Mouse (Mus musculus): ENCODE measurements around the gene Hoxa11. TPM values are rescaled to one million over a fixed set of nuclear protein-coding genes. Genes with fewer than 3 reads are reported as not detected.
A peak's percentile ranks its signal among the peaks of the same experiment; 100 is the strongest.

Hoxa11 gene
- polyA plus RNA-seq, 1 experiment from 2014 or later, result not detected

DNA sequence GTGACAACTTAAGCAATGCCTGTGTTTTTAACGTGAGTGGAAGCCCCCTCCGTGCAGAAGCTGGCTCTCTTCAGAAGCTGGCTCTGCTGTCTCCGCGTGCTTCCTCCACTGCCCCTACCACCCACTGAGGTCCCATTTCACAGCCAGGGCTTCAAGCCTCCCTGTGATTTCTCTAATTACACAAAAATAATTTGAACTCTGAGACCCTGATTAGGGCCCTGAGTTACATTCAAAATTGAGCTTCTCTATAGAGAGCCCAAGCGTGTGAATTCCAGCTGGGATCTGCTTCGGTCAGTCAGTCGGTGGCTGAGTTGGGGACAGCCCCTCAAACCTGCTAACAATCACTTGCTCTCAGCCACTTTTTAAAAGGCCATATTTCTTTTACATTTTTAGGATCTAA lies 22.7 kb upstream of the Hoxa11 start:
- H3K9ac ChIP-seq (replicated peaks; ENCODE audit: low read length), result no peak overlapping the region
- DNase-seq (ENCODE audit: low spot score) (no peak), ATAC-seq (replicated peaks; ENCODE audit: insufficient number of reproducible peaks, low FRiP score, low TSS enrichment, low read depth) (no peak)
- 3% methylated on average over 7 of the region's 7 CpGs for WGBS
- H3K4me3 ChIP-seq (ENCODE audit: low read depth, low read length), result no peak overlapping the region
- peaks cover 87% of the 10 kb centered on the region for H3K27me3 ChIP-seq (ENCODE audit: control insufficient read depth, insufficient read depth, low read length)
- H3K36me3 ChIP-seq (replicated peaks; ENCODE audit: control insufficient read depth, insufficient read depth, low read depth, low read length), result no peaks in the 10 kb centered on the region
- H3K4me2 ChIP-seq (ENCODE audit: low read depth, low read length), result no peak overlapping the region
- H3K9me3 ChIP-seq (replicated peaks; ENCODE audit: control insufficient read depth, low read length), result no peaks in the 10 kb centered on the region
- no peaks in the 10 kb centered on the region for H3K4me1 ChIP-seq (ENCODE audit: control insufficient read depth, insufficient read depth, low read length)
- H3K27ac ChIP-seq (replicated peaks; ENCODE audit: low read depth, low read length), result no peak overlapping the region

DNA sequence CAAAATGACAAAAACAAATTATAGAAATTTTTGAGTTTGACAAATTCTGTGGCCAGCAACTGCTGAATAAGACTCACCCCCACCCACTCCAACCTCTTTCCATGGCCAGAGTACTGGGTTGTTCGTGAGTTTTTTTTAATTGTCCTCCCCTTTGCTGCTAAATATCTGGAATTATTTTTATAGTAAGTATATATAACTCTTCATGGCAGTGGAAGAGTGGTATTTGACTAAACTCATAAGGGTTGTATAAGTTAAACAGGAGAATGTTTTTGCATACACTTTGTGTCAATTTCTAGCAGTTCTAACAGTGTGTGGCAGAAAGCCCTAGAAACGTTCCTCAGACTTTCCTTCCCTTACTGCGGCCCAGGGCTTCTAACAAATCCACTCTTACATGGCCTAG lies 22.1 kb upstream of the Hoxa11 start:
- no peak overlapping the region for H3K4me3 ChIP-seq (ENCODE audit: low read depth, low read length)
- DNase-seq (ENCODE audit: low spot score), result no peak

DNA sequence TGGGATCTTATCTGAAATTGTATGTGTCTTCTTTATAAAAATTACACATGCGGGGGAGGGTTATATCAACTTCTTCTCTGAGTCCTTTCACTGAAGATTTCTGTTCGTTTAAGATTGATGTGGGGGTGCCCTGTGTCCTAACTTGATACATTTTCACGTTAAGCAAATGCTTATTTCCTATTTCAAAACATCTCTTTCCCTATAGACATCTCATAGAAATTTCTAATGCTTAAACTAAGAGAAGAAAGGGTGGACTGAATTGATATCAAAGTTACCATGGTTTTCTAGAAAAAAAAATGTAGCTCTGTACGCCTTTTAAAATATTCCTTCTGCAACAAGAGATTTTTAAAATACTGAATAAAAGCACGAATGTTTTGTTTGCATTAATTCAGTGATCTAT lies 21.6 kb upstream of the Hoxa11 start:
- Histone ChIP-seq H3K9me3 (replicated peaks; ENCODE audit: control insufficient read depth, low read length) (no peaks in the 10 kb centered on the region), H3K27ac (replicated peaks; ENCODE audit: low read depth, low read length) (no peak overlapping the region), H3K27me3 (ENCODE audit: control insufficient read depth, insufficient read depth, low read length) (peaks cover 83% of the 10 kb centered on the region), H3K36me3 (replicated peaks; ENCODE audit: control insufficient read depth, insufficient read depth, low read depth, low read length) (no peaks in the 10 kb centered on the region), H3K4me3 (ENCODE audit: low read depth, low read length) (no peak overlapping the region), H3K4me2 (ENCODE audit: low read depth, low read length) (no peak overlapping the region), H3K9ac (replicated peaks; ENCODE audit: low read length) (no peak overlapping the region), H3K4me1 (ENCODE audit: control insufficient read depth, insufficient read depth, low read length) (no peaks in the 10 kb centered on the region)
- DNase-seq (ENCODE audit: low spot score) (no peak), ATAC-seq (replicated peaks; ENCODE audit: insufficient number of reproducible peaks, low FRiP score, low TSS enrichment, low read depth) (no peak)
- 13% methylated on average over 5 of the region's 5 CpGs for WGBS

More for the DNA sequence above, 22.1 kb upstream of the Hoxa11 start:
- H3K9ac ChIP-seq (replicated peaks; ENCODE audit: low read length), result no peak overlapping the region
- H3K4me1 ChIP-seq (ENCODE audit: control insufficient read depth, insufficient read depth, low read length), result no peaks in the 10 kb centered on the region
- WGBS, result 3% methylated on average over 3 of the region's 3 CpGs
- peaks cover 83% of the 10 kb centered on the region for H3K27me3 ChIP-seq (ENCODE audit: control insufficient read depth, insufficient read depth, low read length)
- H3K36me3 ChIP-seq (replicated peaks; ENCODE audit: control insufficient read depth, insufficient read depth, low read depth, low read length), result no peaks in the 10 kb centered on the region
- no peak for ATAC-seq (replicated peaks; ENCODE audit: insufficient number of reproducible peaks, low FRiP score, low TSS enrichment, low read depth)
- no peak overlapping the region for H3K27ac ChIP-seq (replicated peaks; ENCODE audit: low read depth, low read length)
- H3K9me3 ChIP-seq (replicated peaks; ENCODE audit: control insufficient read depth, low read length), result no peaks in the 10 kb centered on the region
- no peak overlapping the region for H3K4me2 ChIP-seq (ENCODE audit: low read depth, low read length)

DNA sequence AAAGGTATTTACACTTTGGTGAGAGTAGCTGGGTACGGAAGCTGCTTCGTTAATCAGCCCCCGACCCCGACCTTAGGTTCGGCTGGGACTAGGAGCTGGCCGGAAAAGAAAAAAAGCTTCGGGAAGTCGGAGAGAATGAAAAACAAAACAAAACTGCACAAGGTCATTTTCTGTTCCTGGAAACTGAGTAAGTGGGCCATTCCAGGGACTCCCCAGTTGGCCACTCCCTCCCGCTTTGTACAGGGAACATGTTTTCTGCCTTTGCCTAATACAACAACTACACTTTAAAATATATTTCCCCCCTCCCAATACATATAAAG lies 21.0 kb upstream of the Hoxa11 start:
- H3K4me3 ChIP-seq (ENCODE audit: low read depth, low read length), result no peak overlapping the region
- no peak for DNase-seq (ENCODE audit: low spot score)

DNA sequence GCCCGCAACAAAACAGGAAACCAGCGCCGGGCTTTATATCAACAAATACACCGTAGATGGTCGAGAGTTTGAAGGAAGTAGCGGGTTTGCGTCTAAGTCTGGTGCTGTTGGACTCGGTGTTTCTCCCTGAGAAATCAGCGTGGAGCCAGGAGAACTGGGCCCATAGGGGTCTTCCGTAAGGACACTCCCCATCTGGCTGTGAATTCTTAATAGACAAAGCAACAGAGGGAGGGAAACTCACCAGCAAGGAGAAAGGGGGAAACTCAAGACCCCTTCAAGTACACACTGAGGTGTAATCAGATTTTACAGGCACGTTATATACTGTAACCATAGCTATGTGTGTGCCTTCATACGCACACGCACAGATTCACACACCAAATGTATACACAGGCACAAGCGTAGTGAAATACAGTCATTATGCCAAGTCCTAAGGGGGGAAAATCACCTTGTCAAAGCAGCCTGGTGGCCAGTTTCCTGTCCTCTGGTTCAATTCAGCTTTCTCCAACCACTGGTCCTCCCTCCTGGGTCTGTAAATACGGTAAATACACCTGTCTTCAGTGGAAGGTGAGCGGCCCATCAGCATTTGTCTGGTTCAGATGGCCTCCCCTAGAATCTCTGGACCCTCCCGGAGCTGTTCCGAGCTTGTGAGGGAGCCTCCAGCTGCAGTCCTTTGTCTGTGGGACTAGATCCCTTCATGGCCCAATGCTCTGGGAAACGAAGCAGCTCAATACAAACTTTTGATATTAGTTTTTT lies 20.5 kb upstream of the Hoxa11 start:
- H3K27ac ChIP-seq (replicated peaks; ENCODE audit: low read depth, low read length), result no peak overlapping the region
- H3K4me2 ChIP-seq (ENCODE audit: low read depth, low read length), result no peak overlapping the region
- H3K36me3 ChIP-seq (replicated peaks; ENCODE audit: control insufficient read depth, insufficient read depth, low read depth, low read length), result no peaks in the 10 kb centered on the region
- under 1% methylated on average over 19 of the region's 19 CpGs for WGBS
- no peak overlapping the region for H3K9ac ChIP-seq (replicated peaks; ENCODE audit: low read length)
- DNase-seq (ENCODE audit: low spot score), result peak; percentile 23
- no peak for ATAC-seq (replicated peaks; ENCODE audit: insufficient number of reproducible peaks, low FRiP score, low TSS enrichment, low read depth)
- H3K4me3 ChIP-seq (ENCODE audit: low read depth, low read length), result no peak overlapping the region
- no peaks in the 10 kb centered on the region for H3K4me1 ChIP-seq (ENCODE audit: control insufficient read depth, insufficient read depth, low read length)
- H3K27me3 ChIP-seq (ENCODE audit: control insufficient read depth, insufficient read depth, low read length), result peaks cover 83% of the 10 kb centered on the region
- H3K9me3 ChIP-seq (replicated peaks; ENCODE audit: control insufficient read depth, low read length), result no peaks in the 10 kb centered on the region

More for the DNA sequence above, 21.0 kb upstream of the Hoxa11 start:
- no peak overlapping the region for H3K27ac ChIP-seq (replicated peaks; ENCODE audit: low read depth, low read length)
- 2% methylated on average over 9 of the region's 9 CpGs for WGBS
- no peak for ATAC-seq (replicated peaks; ENCODE audit: insufficient number of reproducible peaks, low FRiP score, low TSS enrichment, low read depth)
- no peaks in the 10 kb centered on the region for H3K36me3 ChIP-seq (replicated peaks; ENCODE audit: control insufficient read depth, insufficient read depth, low read depth, low read length)
- H3K4me1 ChIP-seq (ENCODE audit: control insufficient read depth, insufficient read depth, low read length), result no peaks in the 10 kb centered on the region
- no peak overlapping the region for H3K4me2 ChIP-seq (ENCODE audit: low read depth, low read length)
- H3K9ac ChIP-seq (replicated peaks; ENCODE audit: low read length), result no peak overlapping the region
- no peaks in the 10 kb centered on the region for H3K9me3 ChIP-seq (replicated peaks; ENCODE audit: control insufficient read depth, low read length)
- peaks cover 85% of the 10 kb centered on the region for H3K27me3 ChIP-seq (ENCODE audit: control insufficient read depth, insufficient read depth, low read length)

DNA sequence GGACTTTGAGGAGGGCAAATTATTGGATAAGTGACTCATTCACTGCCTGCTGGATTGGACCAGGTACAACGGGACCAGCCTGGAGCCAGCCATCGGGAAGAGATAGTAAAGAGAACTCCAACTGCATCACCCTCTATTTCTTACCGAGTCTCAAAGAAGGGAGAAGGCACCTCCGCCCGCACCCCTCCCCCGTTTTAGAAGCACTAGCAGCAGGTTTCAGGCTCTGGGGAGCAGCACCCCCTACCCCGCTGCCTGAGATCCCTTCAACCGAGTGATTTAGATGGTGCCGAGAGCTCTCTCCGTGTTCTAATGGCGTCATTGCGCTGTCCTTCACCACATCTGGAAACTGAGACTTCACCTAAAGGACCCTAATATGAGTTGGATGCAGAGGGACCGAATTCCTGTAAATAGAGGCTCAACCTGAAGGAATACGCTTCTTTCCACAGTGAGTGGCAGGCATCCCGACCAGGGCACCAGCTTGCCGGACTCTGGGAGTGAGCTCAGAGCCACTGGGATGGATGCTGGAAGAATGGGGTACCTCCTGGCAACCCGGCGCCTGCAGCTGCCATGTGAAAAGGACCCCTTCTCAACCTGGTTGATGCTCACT lies 19.8 kb upstream of the Hoxa11 start:
- Histone ChIP-seq H3K4me3 (ENCODE audit: low read depth, low read length) (no peak overlapping the region), H3K4me1 (ENCODE audit: control insufficient read depth, insufficient read depth, low read length) (peaks cover 5% of the 10 kb centered on the region; the same call in 1 of the 2 replicates), H3K27ac (replicated peaks; ENCODE audit: low read depth, low read length) (no peak overlapping the region), H3K36me3 (replicated peaks; ENCODE audit: control insufficient read depth, insufficient read depth, low read depth, low read length) (no peaks in the 10 kb centered on the region), H3K9ac (replicated peaks; ENCODE audit: low read length) (no peak overlapping the region), H3K4me2 (ENCODE audit: low read depth, low read length) (no peak overlapping the region), H3K27me3 (ENCODE audit: control insufficient read depth, insufficient read depth, low read length) (peaks cover 82% of the 10 kb centered on the region), H3K9me3 (replicated peaks; ENCODE audit: control insufficient read depth, low read length) (no peaks in the 10 kb centered on the region)
- WGBS, result 2% methylated on average over 18 of the region's 18 CpGs
- DNase-seq (ENCODE audit: low spot score), result peak; percentile 19
- no peak for ATAC-seq (replicated peaks; ENCODE audit: insufficient number of reproducible peaks, low FRiP score, low TSS enrichment, low read depth)

DNA sequence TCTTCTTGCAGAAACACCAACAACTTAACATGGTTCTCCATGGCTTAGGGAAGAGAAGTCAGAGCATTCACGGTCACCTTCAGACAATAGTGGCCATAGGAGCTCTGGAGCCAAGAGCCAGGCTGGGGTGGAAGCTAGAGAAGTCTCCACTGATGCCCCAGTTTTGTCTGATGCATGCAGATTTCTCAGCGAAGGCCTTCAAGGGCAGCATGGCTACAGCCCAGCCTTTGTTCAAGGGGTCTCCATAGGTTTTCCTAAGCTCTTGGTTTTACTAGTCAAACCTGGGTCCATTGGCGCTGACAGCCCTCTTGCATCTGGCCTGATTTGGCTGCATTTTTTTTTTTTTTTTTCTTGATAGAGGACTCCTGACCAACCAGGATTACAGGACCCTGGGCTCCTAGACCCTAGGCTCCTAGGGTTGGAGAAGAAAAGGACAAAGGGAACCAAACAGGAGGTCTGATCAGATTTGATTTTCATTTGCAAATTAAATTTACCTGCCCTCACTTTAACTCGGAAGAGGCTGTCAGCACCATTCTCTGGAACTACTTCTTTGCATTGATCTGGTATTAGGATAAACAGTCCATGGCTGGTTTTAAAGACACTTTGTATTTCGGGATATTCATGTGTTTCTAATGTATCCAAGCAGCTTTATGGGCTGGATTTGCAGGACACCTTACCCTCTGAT lies 18.6 kb upstream of the Hoxa11 start:
- Histone ChIP-seq H3K9ac (replicated peaks; ENCODE audit: low read length) (no peak overlapping the region), H3K4me2 (ENCODE audit: low read depth, low read length) (no peak overlapping the region), H3K36me3 (replicated peaks; ENCODE audit: control insufficient read depth, insufficient read depth, low read depth, low read length) (no peaks in the 10 kb centered on the region), H3K4me3 (ENCODE audit: low read depth, low read length) (no peak overlapping the region), H3K27ac (replicated peaks; ENCODE audit: low read depth, low read length) (no peak overlapping the region), H3K27me3 (ENCODE audit: control insufficient read depth, insufficient read depth, low read length) (peaks cover 84% of the 10 kb centered on the region), H3K9me3 (replicated peaks; ENCODE audit: control insufficient read depth, low read length) (no peaks in the 10 kb centered on the region), H3K4me1 (ENCODE audit: control insufficient read depth, insufficient read depth, low read length) (peaks cover 5% of the 10 kb centered on the region; the same call in 1 of the 2 replicates)
- WGBS, result 0% methylated on average over 5 of the region's 5 CpGs
- no peak for ATAC-seq (replicated peaks; ENCODE audit: insufficient number of reproducible peaks, low FRiP score, low TSS enrichment, low read depth)
- DNase-seq (ENCODE audit: low spot score), result no peak

DNA sequence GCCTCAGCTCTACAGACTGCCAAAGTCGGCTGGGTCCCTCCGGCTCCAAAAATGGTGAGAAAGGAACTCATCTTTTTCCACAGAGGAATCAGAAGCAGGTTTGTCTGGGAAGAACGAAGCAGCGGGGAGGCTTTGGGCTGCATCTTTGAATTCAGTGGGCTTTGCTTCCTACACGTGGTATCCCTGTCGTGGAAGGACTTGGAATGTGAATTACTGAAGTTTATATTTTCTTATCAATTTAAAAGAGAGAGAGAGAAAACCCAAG lies 17.6 kb upstream of the Hoxa11 start:
- ATAC-seq (replicated peaks; ENCODE audit: insufficient number of reproducible peaks, low FRiP score, low TSS enrichment, low read depth) (no peak), DNase-seq (ENCODE audit: low spot score) (peak; percentile 20)
- no peak overlapping the region for H3K4me3 ChIP-seq (ENCODE audit: low read depth, low read length)
- peaks cover 5% of the 10 kb centered on the region; the same call in 1 of the 2 replicates for H3K4me1 ChIP-seq (ENCODE audit: control insufficient read depth, insufficient read depth, low read length)
- H3K9ac ChIP-seq (replicated peaks; ENCODE audit: low read length), result no peak overlapping the region
- H3K27me3 ChIP-seq (ENCODE audit: control insufficient read depth, insufficient read depth, low read length), result peaks cover 84% of the 10 kb centered on the region
- 2% methylated on average over 6 of the region's 6 CpGs for WGBS
- no peaks in the 10 kb centered on the region for H3K36me3 ChIP-seq (replicated peaks; ENCODE audit: control insufficient read depth, insufficient read depth, low read depth, low read length)
- H3K4me2 ChIP-seq (ENCODE audit: low read depth, low read length), result no peak overlapping the region
- H3K27ac ChIP-seq (replicated peaks; ENCODE audit: low read depth, low read length), result no peak overlapping the region
- H3K9me3 ChIP-seq (replicated peaks; ENCODE audit: control insufficient read depth, low read length), result no peaks in the 10 kb centered on the region
